Mouse (Mus musculus): ENCODE results near the gene Ccdc12.

Gene Ccdc12

GRCm38 (mm10) chr9:110645219-110645618, 11.1 kb upstream of the Ccdc12 start:
- no peak for DNase-seq (ENCODE audit: low spot score in 2 of 2)

- no peak for DNase-seq (ENCODE audit: low spot score in 2 of 2)
Measured at GRCm38 (mm10) chr9:110649775-110650174, 6.5 kb upstream of the Ccdc12 start.

- peak in 1 of 2 experiments; percentile 71 for DNase-seq (ENCODE audit: low spot score in 2 of 2)
Measured at GRCm38 (mm10) chr9:110651931-110652722, 4.2 kb upstream of the Ccdc12 start.

GRCm38 (mm10) chr9:110652963-110653654, 3.2 kb upstream of the Ccdc12 start:
- DNase-seq (ENCODE audit: low spot score in 2 of 2), result no peak

GRCm38 (mm10) chr9:110653655-110654461, 2.4 kb upstream of the Ccdc12 start, which contains the start of gene Nbeal2:
Gene Nbeal2, minus strand, starts transcription at chr9:110654161.
- DNase-seq (ENCODE audit: low spot score in 2 of 2), result peak; percentile 97

GRCm38 (mm10) chr9:110654726-110655650, 1.3 kb upstream of the Ccdc12 start:
- DNase-seq (ENCODE audit: low spot score in 2 of 2), result no peak

- no peak for DNase-seq (ENCODE audit: low spot score in 2 of 2)
Measured at GRCm38 (mm10) chr9:110655651-110656007, 674 bp upstream of the Ccdc12 start.

- DNase-seq (ENCODE audit: low spot score in 2 of 2), result peak in 1 of 2 experiments; percentile 77
Measured at GRCm38 (mm10) chr9:110657474-110658078, 1.3 kb downstream of the Ccdc12 start.

GRCm38 (mm10) chr9:110659521-110659920, 3.2 kb downstream of the Ccdc12 start:
- DNase-seq (ENCODE audit: low spot score in 2 of 2), result no peak

GRCm38 (mm10) chr9:110660208-110660607, 3.9 kb downstream of the Ccdc12 start:
- DNase-seq (ENCODE audit: low spot score in 2 of 2), result no peak

- no peak for DNase-seq (ENCODE audit: low spot score in 2 of 2)
Measured at GRCm38 (mm10) chr9:110660856-110661612, 4.7 kb downstream of the Ccdc12 start.

GRCm38 (mm10) chr9:110662844-110663243, 6.5 kb downstream of the Ccdc12 start:
- no peak for DNase-seq (ENCODE audit: low spot score in 2 of 2)

- peak; percentile 67 to 70 for DNase-seq (ENCODE audit: low spot score in 2 of 2)
Measured at GRCm38 (mm10) chr9:110665912-110666311, 9.6 kb downstream of the Ccdc12 start.

- no peak for DNase-seq (ENCODE audit: low spot score in 2 of 2)
Measured at GRCm38 (mm10) chr9:110666374-110666773, 10.1 kb downstream of the Ccdc12 start.

- no peak for DNase-seq (ENCODE audit: low spot score in 2 of 2)
Measured at GRCm38 (mm10) chr9:110667219-110667836, 11.0 kb downstream of the Ccdc12 start.

- no peak for DNase-seq (ENCODE audit: low spot score in 2 of 2)
Measured at GRCm38 (mm10) chr9:110668601-110669293, 12.4 kb downstream of the Ccdc12 start.

- DNase-seq (ENCODE audit: low spot score in 2 of 2), result no peak
Measured at GRCm38 (mm10) chr9:110669785-110670184, 13.5 kb downstream of the Ccdc12 start.

GRCm38 (mm10) chr9:110672462-110673106, 16.3 kb downstream of the Ccdc12 start:
- DNase-seq (ENCODE audit: low spot score in 2 of 2), result peak in 1 of 2 experiments; percentile 27
